Mouse (Mus musculus) myocyte (in vitro differentiated cells): ENCODE data around the gene Klhdc3. TPM values are rescaled to one million over a fixed set of nuclear protein-coding genes. Genes with fewer than 3 reads are reported as not detected.

ENCODE experiments used
- H3K27me3 ChIP-seq: one replicate; pipeline ENCODE4 v1.6.1; 2011; ENCODE audit not compliant: control insufficient read depth, insufficient read depth, insufficient read length
- H3K36me3 ChIP-seq: one replicate; pipeline ENCODE4 v1.6.1; 2011; ENCODE audit not compliant: control insufficient read depth, insufficient read depth
- H3K4me2 ChIP-seq: one replicate; pipeline ENCODE4 v1.6.1; 2011; ENCODE audit warnings: low read depth, control low read depth
- H3K4me3 ChIP-seq: one replicate; pipeline ENCODE4 v1.5.1; 2011; ENCODE audit warnings: mild to moderate bottlenecking, control low read depth, moderate library complexity
- H3K79me2 ChIP-seq: one replicate; pipeline ENCODE4 v1.6.1; 2011; ENCODE audit not compliant: control insufficient read depth, insufficient read depth
- H3ac ChIP-seq: one replicate; pipeline ENCODE4 v1.6.1; 2011; ENCODE audit not compliant: control insufficient read depth, insufficient read length
- CEBPB ChIP-seq: IDR thresholded peaks from 2 replicates; pipeline ENCODE4 v1.6.1; 2011; ENCODE audit warnings: mild to moderate bottlenecking, moderate library complexity; ENCODE audit not compliant: poor library complexity, insufficient read depth, severe bottlenecking
- E2F4 ChIP-seq: IDR thresholded peaks from one replicate; pipeline ENCODE4 v1.6.1; 2011; ENCODE audit warnings: mild to moderate bottlenecking, control low read depth, moderate library complexity; ENCODE audit not compliant: insufficient read depth
- MAX ChIP-seq: IDR thresholded peaks from one replicate; pipeline ENCODE4 v1.6.1; 2011; ENCODE audit warnings: low read depth, mild to moderate bottlenecking, control low read depth
- MYOD1 ChIP-seq, 3 experiments: IDR thresholded peaks; one replicate each; pipeline ENCODE4 v1.6.1; 2011; ENCODE audit warnings: control low read depth in 2 of 3, low read depth in 2 of 3, mild to moderate bottlenecking in 2 of 3, moderate library complexity in 1 of 3; ENCODE audit not compliant: insufficient read length in 2 of 3, control insufficient read depth in 1 of 3
- MYOG ChIP-seq, 3 experiments: IDR thresholded peaks; one replicate each; pipeline ENCODE4 v1.6.1; 2011; ENCODE audit warnings: control low read depth in 2 of 3, low read depth in 2 of 3, mild to moderate bottlenecking in 2 of 3; ENCODE audit not compliant: insufficient read length in 2 of 3, control insufficient read depth in 1 of 3, insufficient read depth in 1 of 3
- POLR2A ChIP-seq: IDR thresholded peaks from one replicate; pipeline ENCODE4 v1.6.1; 2011; ENCODE audit warnings: low read depth, mild to moderate bottlenecking, control low read depth, moderate library complexity; ENCODE audit not compliant: insufficient read length
- POLR2AphosphoS2 ChIP-seq: IDR thresholded peaks from one replicate; pipeline ENCODE4 v1.6.1; 2011; ENCODE audit warnings: low read depth, control low read depth; ENCODE audit not compliant: insufficient read length
- REST ChIP-seq: IDR thresholded peaks from one replicate; pipeline ENCODE4 v1.6.1; 2011; ENCODE audit warnings: mild to moderate bottlenecking, control low read depth, moderate library complexity; ENCODE audit not compliant: insufficient read depth, insufficient read length
- SRF ChIP-seq: IDR thresholded peaks from one replicate; pipeline ENCODE4 v1.6.1; 2011; ENCODE audit warnings: low read depth; ENCODE audit not compliant: control insufficient read depth, insufficient read length
- TCF12 ChIP-seq: IDR thresholded peaks from one replicate; pipeline ENCODE4 v1.6.1; 2011; ENCODE audit warnings: mild to moderate bottlenecking, control low read depth; ENCODE audit not compliant: poor library complexity, insufficient read depth, severe bottlenecking
- TCF3 ChIP-seq: IDR thresholded peaks from one replicate; pipeline ENCODE4 v1.6.1; 2011; ENCODE audit warnings: low read depth, control low read depth; ENCODE audit not compliant: insufficient read length
- USF1 ChIP-seq: IDR thresholded peaks from one replicate; pipeline ENCODE4 v1.6.1; 2011; ENCODE audit warnings: low read depth, mild to moderate bottlenecking, control low read depth, moderate library complexity
- polyA plus RNA-seq: library from polyadenylated mRNA; unstranded; fragments of >200 nt; fragmentation: generic; extraction: Trizol; gene quantifications from one replicate; pipeline ENCODE4 v1.2.1, GENCODE M21; 2012; ENCODE audit warnings: missing spikeins

The Klhdc3 gene
- polyA plus RNA-seq, 1 experiment = 128 TPM

- no peak overlapping the region for H3K4me3 ChIP-seq
These were observed 25.8 kb upstream of the Klhdc3 start for GRCm38 (mm10) chr17:46706375-46707089.

GRCm38 (mm10) chr17:46704887-46705835 lies 24.4 kb upstream of the Klhdc3 start, which contains the start of gene Ppp2r5d:
Ppp2r5d (minus strand) TSS chr17:46705111.
- peak within 1 kb of the TSS; percentile 51 for H3K4me3 ChIP-seq
- no peaks in the 10 kb centered on the region for H3K36me3 ChIP-seq
- no peaks in the 10 kb centered on the region for H3K27me3 ChIP-seq
- peak within 1 kb of the TSS; percentile 35 for H3ac ChIP-seq
- H3K4me2 ChIP-seq = peak within 1 kb of the TSS; percentile 96
- TF ChIP-seq POLR2AphosphoS2 (peak; percentile 58), MYOD1 (IDR thresholded peaks at IDR 0.05; ENCODE audit: control insufficient read depth in 1 of 3, insufficient read length in 2 of 3, low read depth in 2 of 3) (no peak), CEBPB (no peak), POLR2A (peak; percentile 83), SRF (no peak)
- peaks cover 38% of the 10 kb centered on the region for H3K79me2 ChIP-seq

More at GRCm38 (mm10) chr17:46706375-46707089, 25.8 kb upstream of the Klhdc3 start:
- no peaks in the 10 kb centered on the region for H3K36me3 ChIP-seq
- no peak overlapping the region for H3ac ChIP-seq
- H3K27me3 ChIP-seq = no peaks in the 10 kb centered on the region
- no peak overlapping the region for H3K4me2 ChIP-seq
- no peak for TF ChIP-seq MYOG (IDR thresholded peaks at IDR 0.05; ENCODE audit: control insufficient read depth in 1 of 3, insufficient read depth in 1 of 3, insufficient read length in 2 of 3, low read depth in 2 of 3)
- TF ChIP-seq CEBPB = no peak
- TF ChIP-seq POLR2AphosphoS2 = no peak
- no peak for TF ChIP-seq REST
- H3K79me2 ChIP-seq = peaks cover 26% of the 10 kb centered on the region

GRCm38 (mm10) chr17:46703971-46704886 lies 23.5 kb upstream of the Klhdc3 start:
- no peaks in the 10 kb centered on the region for H3K36me3 ChIP-seq
- H3K79me2 ChIP-seq = peaks cover 38% of the 10 kb centered on the region
- H3K27me3 ChIP-seq = no peaks in the 10 kb centered on the region
- H3K4me2 ChIP-seq = peak overlapping the region; percentile 90
- H3K4me3 ChIP-seq = peak overlapping the region; percentile 51
- peak overlapping the region; percentile 35 for H3ac ChIP-seq
- TF ChIP-seq USF1 (no peak), POLR2AphosphoS2 (peak; percentile 29)

DNA sequence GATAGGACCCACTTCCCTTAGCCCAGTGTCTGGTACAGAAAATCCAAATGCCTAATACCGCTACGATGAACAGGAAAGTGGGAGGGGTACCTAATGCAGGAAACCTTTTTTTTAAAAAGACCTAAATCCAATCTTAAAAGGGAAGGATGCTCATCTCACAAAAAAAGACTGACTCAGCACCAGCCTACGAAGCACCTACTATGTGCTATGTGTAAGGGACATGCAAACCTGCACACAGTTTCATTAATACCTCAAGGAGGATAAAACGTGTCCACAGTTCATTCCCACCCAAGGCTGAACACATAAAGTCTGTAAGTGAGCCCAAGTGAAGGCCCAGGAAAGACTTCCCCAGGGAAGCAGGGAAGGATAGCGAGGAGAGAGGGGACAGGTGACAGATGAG lies 21.8 kb upstream of the Klhdc3 start:
- H3ac ChIP-seq = no peak overlapping the region
- H3K36me3 ChIP-seq = no peaks in the 10 kb centered on the region
- peak overlapping the region; percentile 51 for H3K4me3 ChIP-seq
- H3K79me2 ChIP-seq = peaks cover 42% of the 10 kb centered on the region
- TF ChIP-seq MYOG (IDR thresholded peaks at IDR 0.05; ENCODE audit: control insufficient read depth in 1 of 3, insufficient read depth in 1 of 3, insufficient read length in 2 of 3, low read depth in 2 of 3) (no peak), TCF12 (no peak), POLR2AphosphoS2 (no peak), POLR2A (no peak), SRF (no peak), USF1 (no peak), E2F4 (no peak), REST (no peak), CEBPB (no peak), TCF3 (no peak), MAX (no peak), MYOD1 (IDR thresholded peaks at IDR 0.05; ENCODE audit: control insufficient read depth in 1 of 3, insufficient read length in 2 of 3, low read depth in 2 of 3) (no peak)
- no peaks in the 10 kb centered on the region for H3K27me3 ChIP-seq
- H3K4me2 ChIP-seq = peak overlapping the region; percentile 90
